Mouse (Mus musculus) forebrain, embryonic 12.5 days (tissue): ENCODE measurements around the gene Nrxn2. TPM values are rescaled to one million over a fixed set of nuclear protein-coding genes. Genes with fewer than 3 reads are reported as not detected.

Source experiments
- ATAC-seq: fragments of 200-750 bp; cut with Nextera tagmentation; 2 replicates; pipeline ENCODE4 v1.8.0; 2017; ENCODE audit warnings: moderate TSS enrichment; ENCODE audit not compliant: low FRiP score
- H3K27ac ChIP-seq: fragments of 300-500 bp; sonication (generic); 2 replicates; pipeline ENCODE4 v1.5.1; 2016; ENCODE audit warnings: mild to moderate bottlenecking
- H3K27me3 ChIP-seq: fragments of 300-500 bp; sonication (generic); 2 replicates; pipeline ENCODE4 v1.6.1; 2016; ENCODE audit warnings: mild to moderate bottlenecking
- H3K36me3 ChIP-seq: fragments of 300-500 bp; sonication (generic); replicated peaks from 2 replicates; pipeline ENCODE4 v1.6.1; 2016; ENCODE audit warnings: mild to moderate bottlenecking
- H3K4me1 ChIP-seq: fragments of 300-500 bp; sonication (generic); 2 replicates; pipeline ENCODE4 v1.6.1; 2016
- H3K4me2 ChIP-seq: fragments of 300-500 bp; sonication (generic); 2 replicates; pipeline ENCODE4 v1.6.1; 2016; ENCODE audit warnings: mild to moderate bottlenecking, moderate library complexity
- H3K4me3 ChIP-seq: fragments of 300-500 bp; sonication (generic); replicated peaks from 2 replicates; pipeline ENCODE4 v1.5.1; 2016; ENCODE audit warnings: mild to moderate bottlenecking
- H3K9ac ChIP-seq: fragments of 300-500 bp; sonication (generic); 2 replicates; pipeline ENCODE4 v1.6.1; 2016; ENCODE audit warnings: mild to moderate bottlenecking
- H3K9me3 ChIP-seq: fragments of 300-500 bp; sonication (generic); 2 replicates; pipeline ENCODE4 v1.6.1; 2016
- WGBS: fragments of 180-500 bp; shearing (Covaris S2); methylation state at CpG from one replicate; pipeline ENCODE4 v1.1.7; 2016; 5-methylcytosine and 5-hydroxymethylcytosine counted together
- polyA plus RNA-seq: library from polyadenylated mRNA; unstranded; fragments of >200 nt; fragmentation: Nextera tagmentation; extraction: Ambion mirVana; gene quantifications from 2 replicates; pipeline ENCODE4 v1.2.1, GENCODE M21; 2016

Nrxn2 gene
- polyA plus RNA-seq, 1 experiment from 2014 or later: 17.1 TPM

DNA sequence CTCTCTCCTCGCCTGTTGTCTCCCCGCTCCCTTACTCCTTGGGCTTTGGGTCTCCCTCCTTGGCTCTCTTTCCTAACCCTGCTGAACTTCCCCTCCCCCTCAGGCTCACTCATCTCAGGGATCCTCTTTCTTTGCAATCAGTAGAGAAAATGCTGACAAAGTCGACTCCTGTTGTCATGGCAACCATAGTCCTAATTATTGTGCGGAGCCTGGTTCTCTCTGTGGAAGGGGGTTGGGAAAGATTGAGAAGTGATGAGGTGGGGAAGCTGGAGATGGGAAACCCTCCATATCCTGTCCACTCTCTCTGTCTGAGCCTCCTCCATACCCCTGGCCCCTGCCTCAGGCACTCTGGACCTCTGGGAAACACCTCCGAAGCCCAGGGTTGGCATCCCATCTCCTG, 100.1 kb downstream of the Nrxn2 start:
- peak; percentile 73 for ATAC-seq
- peaks cover 51% of the 10 kb centered on the region for H3K36me3 ChIP-seq
- 23% methylated on average over 5 of the region's 5 CpGs for whole genome bisulfite sequencing
- no peaks in the 10 kb centered on the region for H3K9me3 ChIP-seq
- H3K4me1 ChIP-seq: peaks cover 55% of the 10 kb centered on the region
- H3K27me3 ChIP-seq: no peaks in the 10 kb centered on the region
- peak overlapping the region; percentile 39 for H3K4me2 ChIP-seq
- no peak overlapping the region for H3K4me3 ChIP-seq
- peak overlapping the region; percentile 91 for H3K27ac ChIP-seq
- 0 out of 2 replicates have a peak overlapping the region, but pooled peaks have one; percentile 17 for H3K9ac ChIP-seq

DNA sequence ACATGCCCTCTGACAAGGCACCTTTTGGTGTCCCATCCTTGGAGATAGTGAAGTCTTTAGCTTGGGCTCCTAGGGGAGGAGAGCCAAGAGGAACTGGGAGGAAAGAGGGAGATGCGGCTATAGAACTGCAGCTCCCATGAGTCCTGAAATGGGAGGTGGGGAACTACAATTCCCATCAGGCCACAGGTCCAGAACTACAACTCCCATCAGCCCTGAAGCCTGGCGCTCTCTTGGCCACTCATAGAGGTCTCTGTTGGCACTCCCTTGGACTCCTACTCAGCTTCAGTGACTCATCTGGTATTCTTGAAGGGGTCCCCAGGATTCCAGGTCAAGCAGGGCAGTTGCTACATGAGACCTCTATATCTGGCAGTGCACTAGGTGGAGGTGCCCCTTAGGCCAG, 101.0 kb downstream of the Nrxn2 start:
- 66% methylated on average over 2 of the region's 2 CpGs for WGBS
- Histone ChIP-seq H3K27me3 (no peaks in the 10 kb centered on the region), H3K36me3 (peaks cover 48% of the 10 kb centered on the region), H3K4me2 (no peak overlapping the region), H3K27ac (peak overlapping the region; percentile 91), H3K9ac (no peak overlapping the region), H3K4me3 (no peak overlapping the region), H3K4me1 (peaks cover 46% of the 10 kb centered on the region), H3K9me3 (no peaks in the 10 kb centered on the region)
- ATAC-seq: peak; percentile 36; the same call in 1 of the 2 replicates

DNA sequence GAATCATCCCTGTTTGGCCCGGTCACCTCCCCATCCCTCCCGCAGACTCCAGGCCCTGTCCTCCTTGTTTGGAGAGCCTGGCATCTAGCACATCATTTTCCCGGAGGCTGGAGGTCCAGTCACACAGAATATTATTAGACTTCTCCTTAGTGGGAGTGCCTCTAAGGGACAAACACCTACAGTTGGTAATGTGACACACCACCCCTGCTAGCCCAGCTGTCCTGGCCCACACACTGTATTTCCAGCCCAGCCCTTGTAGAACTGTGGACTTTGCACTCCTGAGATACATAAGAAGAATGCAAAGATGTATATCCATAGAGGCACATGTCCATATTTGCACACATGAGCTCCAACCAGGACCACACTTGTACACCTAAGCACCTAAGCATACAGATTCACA, 103.1 kb downstream of the Nrxn2 start:
- no peak overlapping the region for H3K4me2 ChIP-seq
- no peak for ATAC-seq
- WGBS: 78% methylated on average over 3 of the region's 3 CpGs
- peaks cover 48% of the 10 kb centered on the region for H3K36me3 ChIP-seq
- no peaks in the 10 kb centered on the region for H3K9me3 ChIP-seq
- H3K4me1 ChIP-seq: peaks cover 36% of the 10 kb centered on the region
- H3K4me3 ChIP-seq: no peak overlapping the region
- no peaks in the 10 kb centered on the region for H3K27me3 ChIP-seq
- H3K9ac ChIP-seq: no peak overlapping the region
- H3K27ac ChIP-seq: no peak overlapping the region

DNA sequence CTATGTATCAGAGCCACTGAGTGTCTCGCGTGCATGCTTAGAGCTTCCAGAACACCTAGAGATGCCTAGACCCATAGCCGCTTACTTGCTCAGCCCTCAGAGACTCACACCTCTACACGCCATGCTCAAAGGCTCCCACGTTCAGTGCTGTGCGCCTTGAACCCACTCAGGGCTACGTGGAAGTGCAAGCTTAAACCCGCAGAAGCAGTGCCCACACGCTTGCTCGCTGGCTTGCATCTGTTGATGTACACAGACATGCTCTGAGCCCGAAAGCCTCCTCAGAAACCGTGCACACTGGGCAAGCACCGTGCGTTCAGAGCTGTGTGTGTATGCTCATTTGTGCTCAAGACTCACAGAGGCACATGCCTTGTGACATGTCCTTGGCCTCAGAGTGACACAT, 103.8 kb downstream of the Nrxn2 start:
- Histone ChIP-seq H3K9ac (no peak overlapping the region), H3K27me3 (no peaks in the 10 kb centered on the region), H3K4me1 (peaks cover 31% of the 10 kb centered on the region), H3K27ac (no peak overlapping the region), H3K4me3 (no peak overlapping the region), H3K4me2 (no peak overlapping the region), H3K36me3 (peaks cover 47% of the 10 kb centered on the region), H3K9me3 (no peaks in the 10 kb centered on the region)
- ATAC-seq: no peak
- WGBS: 94% methylated on average over 14 of the region's 14 CpGs

DNA sequence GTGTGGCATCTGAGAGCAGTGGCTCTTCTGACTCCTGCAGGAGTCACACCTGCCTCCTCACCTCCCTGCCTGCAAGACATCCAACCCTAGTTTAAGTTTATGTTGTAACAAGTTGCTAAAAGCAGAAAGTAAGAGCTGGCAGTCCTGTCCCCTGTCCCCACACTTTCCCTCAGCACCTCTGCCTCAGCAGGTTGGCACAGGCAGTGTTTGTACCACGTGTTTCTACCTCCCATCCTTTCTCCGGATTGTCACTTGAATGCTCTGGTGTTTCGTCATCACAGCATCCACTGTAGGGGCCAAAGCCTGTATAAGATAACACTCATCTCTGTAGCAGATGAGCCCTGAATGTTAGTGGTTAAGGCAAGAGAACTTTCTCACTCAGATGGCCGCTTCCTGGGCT, 106.5 kb downstream of the Nrxn2 start:
- 77% methylated on average over 4 of the region's 4 CpGs for WGBS
- ATAC-seq: no peak

DNA sequence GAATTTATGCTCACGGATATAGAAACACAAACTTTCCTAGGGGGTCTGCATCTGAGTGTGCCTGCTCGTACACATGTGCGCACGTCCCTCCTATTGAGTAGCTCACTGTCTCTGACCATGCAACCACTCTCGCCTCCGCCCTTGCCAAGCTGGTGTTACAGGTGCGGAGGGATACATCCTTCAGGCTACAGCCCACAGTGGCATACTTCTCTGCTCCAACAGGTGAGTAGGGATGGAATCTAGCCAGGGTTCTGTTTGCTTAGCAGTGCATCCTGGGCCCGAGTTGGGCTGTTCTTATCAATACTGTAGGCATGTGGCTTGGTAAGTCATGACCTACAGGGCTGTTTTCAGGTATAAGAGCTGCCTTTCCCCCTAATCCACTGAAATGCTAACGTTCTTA, 107.5 kb downstream of the Nrxn2 start:
- Histone ChIP-seq H3K36me3 (peaks cover 35% of the 10 kb centered on the region), H3K4me3 (no peak overlapping the region), H3K4me1 (peaks cover 19% of the 10 kb centered on the region), H3K27me3 (no peaks in the 10 kb centered on the region), H3K4me2 (no peak overlapping the region), H3K27ac (no peak overlapping the region), H3K9me3 (no peaks in the 10 kb centered on the region), H3K9ac (no peak overlapping the region)
- ATAC-seq: no peak
- WGBS: 92% methylated on average over 9 of the region's 9 CpGs

More for the DNA sequence above, 106.5 kb downstream of the Nrxn2 start:
- Histone ChIP-seq H3K4me3 (no peak overlapping the region), H3K27ac (no peak overlapping the region), H3K36me3 (peaks cover 44% of the 10 kb centered on the region), H3K4me2 (no peak overlapping the region), H3K9ac (no peak overlapping the region), H3K27me3 (no peaks in the 10 kb centered on the region), H3K4me1 (peaks cover 15% of the 10 kb centered on the region), H3K9me3 (no peaks in the 10 kb centered on the region)

DNA sequence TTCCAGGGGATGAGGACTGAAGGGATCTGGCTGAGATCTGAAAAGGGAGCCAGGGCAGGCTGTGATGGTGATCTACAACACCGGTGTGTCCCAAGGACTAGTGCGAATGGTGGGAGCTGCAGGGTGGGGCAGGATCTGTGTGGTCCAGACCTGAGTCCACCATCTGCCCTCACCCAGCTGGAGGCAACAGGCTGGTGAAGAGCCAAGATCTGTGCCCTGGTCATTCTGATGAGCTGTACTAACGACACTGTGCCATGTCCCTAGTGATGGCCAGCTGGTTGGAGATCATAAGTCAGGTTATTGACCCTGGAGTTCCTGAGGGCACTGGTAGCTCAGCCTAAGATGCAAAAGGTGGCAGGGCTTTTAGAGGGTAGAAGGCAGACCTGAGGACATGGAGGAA, 108.9 kb downstream of the Nrxn2 start:
- Histone ChIP-seq H3K4me1 (peaks cover 33% of the 10 kb centered on the region), H3K36me3 (peaks cover 23% of the 10 kb centered on the region), H3K4me3 (no peak overlapping the region), H3K4me2 (no peak overlapping the region), H3K9me3 (no peaks in the 10 kb centered on the region), H3K9ac (no peak overlapping the region), H3K27me3 (peaks cover 10% of the 10 kb centered on the region), H3K27ac (no peak overlapping the region)
- 94% methylated on average over 3 of the region's 3 CpGs for WGBS
- ATAC-seq: no peak

DNA sequence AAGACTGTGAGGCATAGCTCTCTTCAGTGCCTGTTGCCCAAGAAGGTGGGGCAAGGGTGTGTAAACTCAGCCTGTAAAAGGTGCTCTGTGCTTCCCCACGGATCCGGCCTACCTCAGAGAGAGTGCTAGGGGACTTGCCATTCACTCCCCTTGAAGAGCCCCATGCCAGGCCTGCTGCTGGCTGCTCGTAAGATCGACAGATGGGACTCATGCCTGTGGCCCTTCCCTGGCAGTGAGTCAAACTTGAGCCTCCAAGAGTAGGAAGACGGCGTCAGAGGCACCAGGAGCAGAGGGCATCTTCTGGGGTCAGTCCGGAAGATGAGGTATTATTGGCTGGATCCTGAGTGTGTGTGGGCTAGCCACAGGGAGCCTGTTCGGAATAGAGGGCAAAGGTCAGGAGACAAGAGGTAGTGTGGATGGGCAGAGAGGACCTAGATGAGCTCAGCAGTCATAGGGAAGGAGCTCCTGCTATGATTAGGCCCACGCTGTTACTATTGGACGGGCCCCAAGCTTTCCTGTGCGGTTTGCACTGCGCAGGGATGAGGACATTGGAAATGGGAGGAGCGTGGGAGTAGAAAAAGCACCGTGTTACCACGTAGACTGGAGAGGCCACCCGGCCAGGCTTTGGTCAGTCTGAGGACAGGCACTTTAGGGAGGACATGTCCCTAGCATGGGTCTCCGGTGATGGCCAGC, 109.5 kb downstream of the Nrxn2 start:
- H3K9ac ChIP-seq: no peak overlapping the region
- no peak overlapping the region for H3K4me2 ChIP-seq
- H3K4me3 ChIP-seq: no peak overlapping the region
- peaks cover 20% of the 10 kb centered on the region for H3K36me3 ChIP-seq
- H3K27ac ChIP-seq: no peak overlapping the region
- peaks cover 10% of the 10 kb centered on the region for H3K27me3 ChIP-seq
- H3K4me1 ChIP-seq: peaks cover 39% of the 10 kb centered on the region
- 85% methylated on average over 17 of the region's 17 CpGs for WGBS
- no peaks in the 10 kb centered on the region for H3K9me3 ChIP-seq
- no peak for ATAC-seq

DNA sequence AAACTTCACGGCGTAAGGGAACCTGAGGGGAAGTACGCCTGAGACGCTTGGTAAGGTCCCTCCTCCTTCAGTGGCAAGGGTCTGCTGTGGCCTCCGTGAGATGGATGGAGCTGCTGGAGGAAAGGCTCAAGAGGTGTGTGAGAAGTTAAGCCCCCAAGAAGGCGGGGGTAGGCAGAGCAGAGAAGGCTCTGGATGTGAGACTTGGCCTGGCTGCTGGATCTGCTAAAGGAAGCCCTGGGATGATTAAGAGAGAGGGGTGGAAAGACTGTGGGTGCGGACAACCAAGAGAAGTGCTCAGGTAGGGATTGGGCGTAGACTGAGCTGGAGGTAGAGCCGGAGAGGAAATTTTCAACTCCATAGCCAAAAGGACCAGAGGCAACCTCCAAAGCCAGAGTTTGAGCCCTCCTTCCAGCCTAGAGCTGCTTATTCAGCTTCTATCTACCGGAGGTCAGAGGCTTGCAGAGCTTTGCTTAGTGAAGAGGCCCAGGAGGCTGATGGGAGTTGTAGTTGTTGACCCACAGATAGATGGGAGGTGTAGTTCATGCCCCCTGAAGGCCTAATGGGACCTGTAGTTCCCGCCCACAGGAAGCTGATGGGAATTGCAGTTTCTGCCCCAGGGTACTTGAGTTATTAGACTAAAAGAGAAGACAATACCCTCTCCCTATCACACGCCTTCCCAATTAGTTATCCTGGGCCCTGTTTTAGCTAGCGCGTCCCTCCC, 110.9 kb downstream of the Nrxn2 start:
- 56% methylated on average over 14 of the region's 14 CpGs for WGBS
- Histone ChIP-seq H3K9ac (no peak overlapping the region), H3K36me3 (peaks cover 20% of the 10 kb centered on the region), H3K4me3 (no peak overlapping the region), H3K4me2 (peak overlapping the region; percentile 36), H3K9me3 (no peaks in the 10 kb centered on the region), H3K4me1 (peaks cover 52% of the 10 kb centered on the region), H3K27ac (peak overlapping the region; percentile 61), H3K27me3 (peaks cover 10% of the 10 kb centered on the region)
- ATAC-seq: peak; percentile 39; the same call in 1 of the 2 replicates

DNA sequence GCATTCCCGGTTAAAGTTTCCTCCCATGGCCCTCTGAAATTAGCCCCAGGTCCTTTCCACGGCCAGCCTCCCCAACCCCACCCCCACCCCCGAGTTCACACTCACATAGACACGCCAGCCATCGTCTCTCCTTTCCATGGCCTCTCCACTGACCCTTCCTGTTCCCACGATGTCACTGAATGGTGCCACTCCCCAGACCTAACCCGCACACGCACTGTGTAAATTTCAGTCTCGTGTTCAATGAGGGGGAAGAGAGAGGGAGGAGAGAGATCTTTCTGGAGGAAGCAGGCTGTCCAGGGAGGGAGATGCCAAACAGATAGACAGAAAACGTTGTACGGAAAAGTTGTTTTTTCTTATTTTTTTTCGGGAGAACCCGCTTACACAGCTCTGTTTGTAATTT, 111.8 kb downstream of the Nrxn2 start:
- ATAC-seq: no peak
- Histone ChIP-seq H3K4me3 (peak overlapping the region; percentile 8; the same call in 1 of the 2 replicates), H3K9ac (no peak overlapping the region), H3K36me3 (peaks cover 20% of the 10 kb centered on the region), H3K4me1 (peaks cover 52% of the 10 kb centered on the region), H3K4me2 (peak overlapping the region; percentile 36), H3K27me3 (peaks cover 10% of the 10 kb centered on the region), H3K27ac (0 out of 2 replicates have a peak overlapping the region, but pooled peaks have one; percentile 31), H3K9me3 (no peaks in the 10 kb centered on the region)
- WGBS: 17% methylated on average over 13 of the region's 13 CpGs

DNA sequence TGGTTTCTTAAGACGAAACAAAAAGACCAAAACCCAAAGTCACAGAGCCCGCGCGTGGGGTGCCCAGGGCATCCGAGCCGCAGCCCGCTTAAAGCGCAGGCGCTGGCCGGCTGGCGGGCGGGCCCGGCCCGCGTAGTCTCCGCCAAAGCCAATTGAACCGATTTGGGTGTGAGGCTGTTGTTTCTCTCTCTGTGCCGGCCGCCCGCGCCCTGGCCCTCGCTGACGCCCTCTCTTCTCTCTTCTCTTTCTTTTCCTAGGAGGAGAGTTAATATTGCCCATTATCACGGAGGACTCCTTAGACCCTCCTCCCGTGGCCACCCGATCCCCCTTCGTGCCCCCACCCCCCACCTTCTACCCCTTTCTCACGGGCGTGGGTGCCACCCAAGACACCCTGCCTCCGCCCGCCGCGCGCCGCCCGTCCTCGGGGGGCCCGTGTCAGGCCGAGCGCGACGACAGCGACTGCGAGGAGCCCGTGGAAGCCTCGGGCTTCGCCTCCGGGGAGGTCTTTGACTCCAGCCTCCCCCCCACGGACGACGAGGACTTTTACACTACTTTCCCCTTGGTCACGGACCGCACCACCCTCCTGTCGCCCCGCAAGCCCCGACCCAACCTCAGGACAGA, 112.6 kb downstream of the Nrxn2 start:
- Histone ChIP-seq H3K4me3 (peak overlapping the region; percentile 46), H3K9ac (peak overlapping the region; percentile 72), H3K27ac (peak overlapping the region; percentile 80), H3K4me2 (peak overlapping the region; percentile 88), H3K4me1 (peaks cover 52% of the 10 kb centered on the region), H3K9me3 (no peaks in the 10 kb centered on the region), H3K27me3 (peaks cover 10% of the 10 kb centered on the region), H3K36me3 (peaks cover 16% of the 10 kb centered on the region)
- 0 out of 2 replicates have a peak, but pooled peaks have one; percentile 7 for ATAC-seq
- 2% methylated on average over 55 of the region's 56 CpGs for WGBS

DNA sequence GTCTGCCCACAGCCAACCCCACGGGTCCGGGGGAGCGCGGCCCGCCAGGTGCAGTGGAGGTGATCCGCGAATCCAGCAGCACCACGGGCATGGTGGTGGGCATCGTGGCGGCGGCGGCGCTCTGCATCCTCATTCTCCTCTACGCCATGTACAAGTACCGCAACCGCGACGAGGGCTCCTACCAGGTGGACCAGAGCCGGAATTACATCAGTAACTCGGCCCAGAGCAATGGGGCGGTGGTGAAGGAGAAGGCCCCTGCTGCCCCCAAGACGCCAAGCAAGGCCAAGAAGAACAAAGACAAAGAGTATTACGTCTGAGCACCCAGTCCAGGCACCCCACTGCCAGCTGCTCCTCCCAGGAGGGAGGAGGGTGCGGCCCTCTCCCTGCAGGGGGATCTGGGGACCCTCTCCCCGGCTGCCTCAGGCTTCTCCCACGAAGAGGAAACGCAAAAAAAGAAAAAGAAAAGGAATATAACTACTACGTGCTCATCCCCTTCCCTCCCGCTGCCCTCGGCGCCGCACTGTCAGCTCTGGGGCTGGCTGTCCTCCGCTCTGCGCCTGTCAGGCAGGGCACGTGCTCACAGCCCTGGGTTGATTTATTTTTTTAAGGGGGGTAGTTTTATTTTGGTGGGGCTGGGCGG, 113.4 kb downstream of the Nrxn2 start:
- peaks cover 10% of the 10 kb centered on the region for H3K27me3 ChIP-seq
- peaks cover 52% of the 10 kb centered on the region for H3K4me1 ChIP-seq
- peak overlapping the region; percentile 72 for H3K9ac ChIP-seq
- peaks cover 7% of the 10 kb centered on the region for H3K36me3 ChIP-seq
- no peaks in the 10 kb centered on the region for H3K9me3 ChIP-seq
- H3K4me3 ChIP-seq: peak overlapping the region; percentile 46
- ATAC-seq: 0 out of 2 replicates have a peak, but pooled peaks have one; percentile 27
- peak overlapping the region; percentile 80 for H3K27ac ChIP-seq
- WGBS: 2% methylated on average over 36 of the region's 36 CpGs
- H3K4me2 ChIP-seq: peak overlapping the region; percentile 88
